Mouse (Mus musculus) thymus, postnatal 0 days (tissue): ENCODE measurements around the gene Gm20812. TPM values are rescaled to one million over a fixed set of nuclear protein-coding genes. Genes with fewer than 3 reads are reported as not detected.
"Not testable (repeated sequence)": the region's sequence is repeated elsewhere in the genome, so short reads cannot be mapped to it uniquely, and the experiment has no call there.

Source experiments
- DNase-seq: peaks from one replicate; pipeline ENCODE4 v3.0.0-alpha.2; 2015; ENCODE audit warnings: low spot score
- polyA plus RNA-seq: library from polyadenylated mRNA; unstranded; fragments of >200 nt; fragmentation: Nextera tagmentation; extraction: Ambion mirVana; gene quantifications from 2 replicates; pipeline ENCODE4 v1.2.1, GENCODE M21; 2015

Gm20812 gene
- not detected in 2 replicates for polyA plus RNA-seq

- DNase-seq = not testable (repeated sequence)
Measured at GRCm38 (mm10) chrY:12381681-12382080, at the start of gene Gm20812. Gene Gm20812, plus strand, starts transcription at chrY:12381981.

Other genes starting within 250 kb of the Gm20812 start
- gene Gm29554, start 108.0 kb upstream of the Gm20812 start, polyA plus RNA-seq = not detected in 2 replicates